Mouse (Mus musculus) liver, adult 2 months (tissue): ENCODE measurements around the gene Gm20388. TPM values are rescaled to one million over a fixed set of nuclear protein-coding genes. Genes with fewer than 3 reads are reported as not detected.

Experiments used
- DNase-seq: peaks from one replicate; pipeline ENCODE4 v3.0.0-alpha.2; 2011; ENCODE audit warnings: low read depth, low spot score; ENCODE audit errors: extremely low read depth
- H3K27ac ChIP-seq: fragments of 200-500 bp; replicated peaks from 2 replicates; pipeline ENCODE4 v1.5.1; 2012; ENCODE audit warnings: low read depth, mild to moderate bottlenecking, control low read depth, inconsistent platforms, low read length; ENCODE audit not compliant: insufficient read depth
- H3K27me3 ChIP-seq: fragments of 200-500 bp; 2 replicates; pipeline ENCODE4 v1.6.1; 2012; ENCODE audit warnings: mild to moderate bottlenecking, moderate library complexity, low read length, inconsistent platforms; ENCODE audit not compliant: control insufficient read depth, insufficient read depth
- H3K36me3 ChIP-seq: fragments of 200-500 bp; 2 replicates; pipeline ENCODE4 v1.6.1; 2012; ENCODE audit warnings: low read length, inconsistent platforms; ENCODE audit not compliant: control insufficient read depth, insufficient read depth
- H3K4me1 ChIP-seq: fragments of 200-500 bp; 2 replicates; pipeline ENCODE4 v1.6.1; 2011; ENCODE audit warnings: low read length; ENCODE audit not compliant: control insufficient read depth, insufficient read depth
- H3K4me3 ChIP-seq: fragments of 200-500 bp; 2 replicates; pipeline ENCODE4 v1.5.1; 2011; ENCODE audit warnings: low read depth, mild to moderate bottlenecking, control low read depth, low read length, moderate library complexity; ENCODE audit not compliant: insufficient read depth
- H3K79me2 ChIP-seq: fragments of 200-500 bp; 2 replicates; pipeline ENCODE4 v1.6.1; 2012; ENCODE audit warnings: inconsistent platforms, mild to moderate bottlenecking, low read length, moderate library complexity; ENCODE audit not compliant: control insufficient read depth, insufficient read depth
- H3K9ac ChIP-seq: fragments of 200-500 bp; 2 replicates; pipeline ENCODE4 v1.6.1; 2012; ENCODE audit warnings: low read depth, mild to moderate bottlenecking, control low read depth, inconsistent platforms, low read length
- CTCF ChIP-seq: fragments of 200-500 bp; IDR thresholded peaks from 2 replicates; pipeline ENCODE4 v1.5.1; 2011; ENCODE audit warnings: low read depth, low read length, control low read depth
- POLR2A ChIP-seq: fragments of 200-500 bp; IDR thresholded peaks from 2 replicates; pipeline ENCODE4 v1.6.1; 2011; ENCODE audit warnings: low read length, control low read depth; ENCODE audit not compliant: insufficient read depth; ENCODE audit errors: extremely low read depth
- WGBS: fragments of 180-500 bp; shearing (Covaris S2); methylation state at CpG from one replicate; pipeline ENCODE4 v1.1.7; 2018; 5-methylcytosine and 5-hydroxymethylcytosine counted together
- polyA plus RNA-seq: library from polyadenylated mRNA; depleted of rRNA; stranded (reverse); fragments of >200 nt; gene quantifications from 2 replicates; pipeline ENCODE4 v1.2.3, GENCODE M21; 2012
- total RNA-seq: library from RNA; depleted of rRNA; stranded (reverse); fragments of >200 nt; gene quantifications from 2 replicates; pipeline ENCODE4 v1.2.3, GENCODE M21; 2014

The Gm20388 gene
- total and polyA plus RNA-seq, 2 experiments = 6.4 to 19.9 TPM

GRCm38 (mm10) chr8:123245543-123245942, 3334.9 kb downstream of the Gm20388 start:
- Histone ChIP-seq H3K4me3 (no peak overlapping the region), H3K27me3 (no peaks in the 10 kb centered on the region), H3K4me1 (peaks cover 42% of the 10 kb centered on the region), H3K9ac (peak overlapping the region; percentile 72), H3K27ac (peak overlapping the region; percentile 97), H3K36me3 (peaks cover 6% of the 10 kb centered on the region; the same call in 1 of the 2 replicates), H3K79me2 (no peaks in the 10 kb centered on the region)
- WGBS = 41% methylated on average over 12 of the region's 12 CpGs
- TF ChIP-seq CTCF (no peak), POLR2A (no peak)
- DNase-seq = peak; percentile 62

GRCm38 (mm10) chr8:123247748-123248147, 3337.1 kb downstream of the Gm20388 start:
- TF ChIP-seq CTCF = no peak
- TF ChIP-seq POLR2A = no peak
- Histone ChIP-seq H3K4me1 (peaks cover 32% of the 10 kb centered on the region), H3K9ac (no peak overlapping the region), H3K27ac (no peak overlapping the region), H3K79me2 (no peaks in the 10 kb centered on the region; the same call in 1 of the 2 replicates), H3K4me3 (no peak overlapping the region), H3K27me3 (no peaks in the 10 kb centered on the region), H3K36me3 (peaks cover 6% of the 10 kb centered on the region; the same call in 1 of the 2 replicates)
- no peak for DNase-seq
- WGBS = over 99% methylated on average over 6 of the region's 6 CpGs

- WGBS = 91% methylated on average over 8 of the region's 8 CpGs
- no peak for DNase-seq
- Histone ChIP-seq H3K9ac (no peak overlapping the region), H3K4me3 (no peak overlapping the region), H3K36me3 (peaks cover 6% of the 10 kb centered on the region; the same call in 1 of the 2 replicates), H3K27ac (no peak overlapping the region), H3K79me2 (peaks cover under 1% of the 10 kb centered on the region; the same call in 1 of the 2 replicates), H3K27me3 (no peaks in the 10 kb centered on the region), H3K4me1 (peaks cover 25% of the 10 kb centered on the region)
- TF ChIP-seq CTCF (no peak), POLR2A (no peak)
Observed at GRCm38 (mm10) chr8:123248596-123248995, 3338.0 kb downstream of the Gm20388 start.

GRCm38 (mm10) chr8:123250940-123251339, 3340.3 kb downstream of the Gm20388 start:
- Histone ChIP-seq H3K36me3 (peaks cover 6% of the 10 kb centered on the region; the same call in 1 of the 2 replicates), H3K27me3 (no peaks in the 10 kb centered on the region), H3K4me1 (peaks cover 13% of the 10 kb centered on the region), H3K79me2 (peaks cover 19% of the 10 kb centered on the region; the same call in 1 of the 2 replicates), H3K9ac (no peak overlapping the region), H3K4me3 (no peak overlapping the region), H3K27ac (no peak overlapping the region)
- WGBS = 91% methylated on average over 5 of the region's 5 CpGs
- TF ChIP-seq CTCF = no peak
- no peak for TF ChIP-seq POLR2A
- DNase-seq = no peak

GRCm38 (mm10) chr8:123252925-123253324, 3342.3 kb downstream of the Gm20388 start:
- peaks cover 12% of the 10 kb centered on the region for H3K36me3 ChIP-seq
- H3K27me3 ChIP-seq = no peaks in the 10 kb centered on the region
- WGBS = 10% methylated on average over 4 of the region's 4 CpGs
- H3K27ac ChIP-seq = no peak overlapping the region; the same call in 1 of the 2 replicates
- TF ChIP-seq CTCF (no peak), POLR2A (no peak)
- no peak overlapping the region for H3K9ac ChIP-seq
- peaks cover 22% of the 10 kb centered on the region; the same call in 1 of the 2 replicates for H3K79me2 ChIP-seq
- H3K4me1 ChIP-seq = peaks cover 10% of the 10 kb centered on the region
- no peak overlapping the region for H3K4me3 ChIP-seq
- no peak for DNase-seq

- Histone ChIP-seq H3K36me3 (peaks cover 19% of the 10 kb centered on the region), H3K4me1 (peaks cover 10% of the 10 kb centered on the region), H3K27ac (peak overlapping the region; percentile 89), H3K4me3 (peak overlapping the region; percentile 99), H3K27me3 (no peaks in the 10 kb centered on the region), H3K9ac (peak overlapping the region; percentile 99), H3K79me2 (peaks cover 22% of the 10 kb centered on the region; the same call in 1 of the 2 replicates)
- under 1% methylated on average over 40 of the region's 40 CpGs for WGBS
- peak; percentile 49 for DNase-seq
- TF ChIP-seq CTCF (no peak), POLR2A (no peak)
Observed at GRCm38 (mm10) chr8:123253451-123254098, 3342.9 kb downstream of the Gm20388 start.
